Mouse (Mus musculus) thymus, adult 2 months (tissue): ENCODE results near the gene Dlx3.

Source experiments
- CTCF ChIP-seq: fragments of 200-500 bp; IDR thresholded peaks from 2 replicates; pipeline ENCODE4 v1.5.1; 2012; ENCODE audit warnings: mild to moderate bottlenecking, control low read depth, low read length, moderate library complexity, borderline replicate concordance; ENCODE audit not compliant: control insufficient read depth, poor library complexity, insufficient read depth; ENCODE audit errors: extremely low read depth
- POLR2A ChIP-seq: fragments of 200-500 bp; IDR thresholded peaks from 2 replicates; pipeline ENCODE4 v1.6.1; 2012; ENCODE audit warnings: mild to moderate bottlenecking, low read length, control low read depth, moderate library complexity; ENCODE audit not compliant: control insufficient read depth, poor library complexity, insufficient read depth; ENCODE audit errors: extremely low read depth

GRCm38 (mm10) chr11:95165857-95166256, 45.9 kb downstream of the Dlx3 start:
- TF ChIP-seq POLR2A, result no peak
- TF ChIP-seq CTCF, result no peak
